Mouse (Mus musculus): ENCODE results near the gene Scaf11. TPM values are rescaled to one million over a fixed set of nuclear protein-coding genes. Genes with fewer than 3 reads are reported as not detected.

The Scaf11 gene
- polyA plus RNA-seq, 2 experiments: 19.4 to 37.1 TPM

GRCm38 (mm10) chr15:96465076-96465475, 4.4 kb upstream of the Scaf11 start:
- DNase-seq (ENCODE audit: low read depth in 3 of 3, low spot score in 3 of 3) (no peak), ATAC-seq (ENCODE audit: insufficient read depth) (no peak)
- peaks cover 10 to 15% of the 10 kb centered on the region in 2 experiments for H3K4me1 ChIP-seq (replicated peaks; ENCODE audit: control insufficient read depth in 2 of 2, insufficient read depth in 2 of 2, low read length in 1 of 2)
- 81% methylated on average over 11 of the region's 11 CpGs for WGBS (ENCODE audit: insufficient replicate concordance)
- no peaks in the 10 kb centered on the region for H3K36me3 ChIP-seq (replicated peaks; ENCODE audit: control insufficient read depth, insufficient read depth, low read depth)
- no peak for TF ChIP-seq CTCF (IDR thresholded peaks at IDR 0.05; ENCODE audit: low read depth)
- no peak for TF ChIP-seq EP300 (IDR thresholded peaks at IDR 0.05; ENCODE audit: low read depth)
- no peaks in the 10 kb centered on the region for H3K9me3 ChIP-seq (ENCODE audit: control insufficient read depth, low read length)
- H3K9ac ChIP-seq (replicated peaks): no peak overlapping the region
- no peak overlapping the region for H3K4me3 ChIP-seq (ENCODE audit: insufficient read depth in 1 of 2, low read depth in 2 of 2, low read length in 2 of 2)
- H3K27ac ChIP-seq: no peak overlapping the region
- H3K27me3 ChIP-seq (ENCODE audit: control insufficient read depth, insufficient read depth, low read length): no peaks in the 10 kb centered on the region
- no peak overlapping the region for H3K4me2 ChIP-seq (ENCODE audit: low read depth)

- ATAC-seq (ENCODE audit: insufficient read depth) (no peak), DNase-seq (ENCODE audit: low read depth in 3 of 3, low spot score in 3 of 3) (no peak)
- Histone ChIP-seq H3K4me3 (ENCODE audit: insufficient read depth in 1 of 2, low read depth in 2 of 2, low read length in 2 of 2) (no peak overlapping the region), H3K4me1 (replicated peaks; ENCODE audit: control insufficient read depth in 2 of 2, insufficient read depth in 2 of 2, low read length in 1 of 2) (peaks cover 10 to 16% of the 10 kb centered on the region in 2 experiments), H3K4me2 (ENCODE audit: low read depth) (no peak overlapping the region), H3K9me3 (ENCODE audit: control insufficient read depth, low read length) (no peaks in the 10 kb centered on the region), H3K27me3 (ENCODE audit: control insufficient read depth, insufficient read depth, low read length) (no peaks in the 10 kb centered on the region), H3K9ac (replicated peaks) (no peak overlapping the region), H3K36me3 (replicated peaks; ENCODE audit: control insufficient read depth, insufficient read depth, low read depth) (no peaks in the 10 kb centered on the region), H3K27ac (no peak overlapping the region)
- WGBS (ENCODE audit: insufficient replicate concordance): 91% methylated on average over 15 of the region's 15 CpGs
- TF ChIP-seq EP300 (IDR thresholded peaks at IDR 0.05; ENCODE audit: low read depth): no peak
- no peak for TF ChIP-seq CTCF (IDR thresholded peaks at IDR 0.05; ENCODE audit: low read depth)
Observed at GRCm38 (mm10) chr15:96463821-96464220, 3.2 kb upstream of the Scaf11 start.

GRCm38 (mm10) chr15:96462611-96463010, 2.0 kb upstream of the Scaf11 start:
- peak overlapping the region; percentile 6; the same call in 1 of the 2 replicates for H3K9ac ChIP-seq (replicated peaks)
- TF ChIP-seq EP300 (IDR thresholded peaks at IDR 0.05; ENCODE audit: low read depth): no peak
- TF ChIP-seq CTCF (IDR thresholded peaks at IDR 0.05; ENCODE audit: low read depth): no peak
- DNase-seq (ENCODE audit: low read depth in 3 of 3, low spot score in 3 of 3) (no peak), ATAC-seq (ENCODE audit: insufficient read depth) (no peak)
- H3K9me3 ChIP-seq (ENCODE audit: control insufficient read depth, low read length): no peaks in the 10 kb centered on the region
- H3K27me3 ChIP-seq (ENCODE audit: control insufficient read depth, insufficient read depth, low read length): no peaks in the 10 kb centered on the region
- H3K27ac ChIP-seq: no peak overlapping the region
- H3K36me3 ChIP-seq (replicated peaks; ENCODE audit: control insufficient read depth, insufficient read depth, low read depth): peaks cover 7% of the 10 kb centered on the region
- 77% methylated on average over 3 of the region's 3 CpGs for WGBS (ENCODE audit: insufficient replicate concordance)
- peaks cover 19 to 24% of the 10 kb centered on the region in 2 experiments for H3K4me1 ChIP-seq (replicated peaks; ENCODE audit: control insufficient read depth in 2 of 2, insufficient read depth in 2 of 2, low read length in 1 of 2)
- H3K4me2 ChIP-seq (ENCODE audit: low read depth): peak overlapping the region; percentile 99
- H3K4me3 ChIP-seq (ENCODE audit: insufficient read depth in 1 of 2, low read depth in 2 of 2, low read length in 2 of 2): no peak overlapping the region

GRCm38 (mm10) chr15:96461541-96462512, 1.2 kb upstream of the Scaf11 start:
- H3K9me3 ChIP-seq (ENCODE audit: control insufficient read depth, low read length): no peaks in the 10 kb centered on the region
- DNase-seq (ENCODE audit: low read depth in 3 of 3, low spot score in 3 of 3) (no peak), ATAC-seq (ENCODE audit: insufficient read depth) (peak; percentile 10; the same call in 1 of the 2 replicates)
- 7% methylated on average over 22 of the region's 22 CpGs for WGBS (ENCODE audit: insufficient replicate concordance)
- H3K9ac ChIP-seq (replicated peaks): peak overlapping the region; percentile 91
- peak overlapping the region; percentile 99 for H3K4me2 ChIP-seq (ENCODE audit: low read depth)
- H3K4me3 ChIP-seq (ENCODE audit: insufficient read depth in 1 of 2, low read depth in 2 of 2, low read length in 2 of 2): peak overlapping the region; percentile 76 to 77
- H3K4me1 ChIP-seq (replicated peaks; ENCODE audit: control insufficient read depth in 2 of 2, insufficient read depth in 2 of 2, low read length in 1 of 2): peaks cover 26 to 29% of the 10 kb centered on the region in 2 experiments
- H3K27me3 ChIP-seq (ENCODE audit: control insufficient read depth, insufficient read depth, low read length): no peaks in the 10 kb centered on the region
- TF ChIP-seq CTCF (IDR thresholded peaks at IDR 0.05; ENCODE audit: low read depth) (no peak), EP300 (IDR thresholded peaks at IDR 0.05; ENCODE audit: low read depth) (no peak)
- peak overlapping the region; percentile 61 for H3K27ac ChIP-seq
- peaks cover 7% of the 10 kb centered on the region for H3K36me3 ChIP-seq (replicated peaks; ENCODE audit: control insufficient read depth, insufficient read depth, low read depth)

- DNase-seq (ENCODE audit: low read depth in 3 of 3, low spot score in 3 of 3) (no peak), ATAC-seq (ENCODE audit: insufficient read depth) (no peak)
- peak overlapping the region; percentile 92 for H3K27ac ChIP-seq
- peak overlapping the region; percentile 77 to 92 for H3K4me3 ChIP-seq (ENCODE audit: insufficient read depth in 1 of 2, low read depth in 2 of 2, low read length in 2 of 2)
- H3K9ac ChIP-seq (replicated peaks): peak overlapping the region; percentile 98
- TF ChIP-seq CTCF (IDR thresholded peaks at IDR 0.05; ENCODE audit: low read depth) (no peak), EP300 (IDR thresholded peaks at IDR 0.05; ENCODE audit: low read depth) (no peak)
- no peaks in the 10 kb centered on the region for H3K27me3 ChIP-seq (ENCODE audit: control insufficient read depth, insufficient read depth, low read length)
- peaks cover 33 to 40% of the 10 kb centered on the region in 2 experiments for H3K4me1 ChIP-seq (replicated peaks; ENCODE audit: control insufficient read depth in 2 of 2, insufficient read depth in 2 of 2, low read length in 1 of 2)
- H3K4me2 ChIP-seq (ENCODE audit: low read depth): peak overlapping the region; percentile 93
- no peaks in the 10 kb centered on the region for H3K9me3 ChIP-seq (ENCODE audit: control insufficient read depth, low read length)
- under 1% methylated on average over 36 of the region's 50 CpGs for WGBS (ENCODE audit: insufficient replicate concordance)
- peaks cover 7% of the 10 kb centered on the region for H3K36me3 ChIP-seq (replicated peaks; ENCODE audit: control insufficient read depth, insufficient read depth, low read depth)
Observed at GRCm38 (mm10) chr15:96460451-96460729, 253 bp downstream of the Scaf11 start.

All from liver, embryonic 14.5 days (tissue).